Mouse (Mus musculus): ENCODE results near the gene Kif12. TPM values are rescaled to one million over a fixed set of nuclear protein-coding genes. Genes with fewer than 3 reads are reported as not detected.

Kif12 gene
- polyA plus RNA-seq (2015; fragmentation: Nextera tagmentation; extraction: Ambion mirVana): not detected in 2 replicates

DNA sequence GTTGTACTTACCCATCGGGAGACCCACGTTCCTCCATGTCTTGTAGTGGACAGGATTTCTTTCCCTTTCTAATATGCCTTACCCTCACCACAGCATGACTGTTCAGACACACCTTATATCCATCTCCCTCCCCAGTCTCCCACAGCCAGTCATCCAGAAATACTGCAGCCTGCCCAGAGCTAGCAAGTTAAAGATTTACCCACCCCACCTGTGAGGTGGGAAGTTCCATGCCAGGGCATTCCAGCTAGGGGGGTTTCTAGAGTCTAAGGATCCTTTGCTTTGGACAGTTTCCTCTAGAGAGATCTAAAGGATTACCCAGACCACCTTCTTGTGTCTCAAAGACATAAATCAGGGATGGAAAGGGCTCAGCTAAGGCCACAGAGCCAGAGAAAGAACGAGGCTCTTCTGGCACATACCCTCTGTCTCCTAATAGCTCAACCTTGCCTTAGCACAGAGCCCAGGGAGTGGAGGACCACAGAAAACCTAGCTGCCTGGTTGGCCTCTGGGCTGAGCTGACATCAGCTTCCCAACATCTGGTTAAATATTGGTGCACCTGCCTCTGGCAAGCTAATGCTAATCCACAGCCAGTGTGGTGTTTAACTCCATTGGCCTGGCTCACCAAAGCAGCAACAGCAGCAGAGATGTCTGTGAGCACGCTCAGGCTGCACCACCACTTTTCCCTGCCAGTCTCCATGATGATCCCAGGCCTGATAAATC is at the start of gene Kif12:
Kif12 (minus strand) TSS at position 163 of the 717 bp plus-strand sequence.

DNA sequence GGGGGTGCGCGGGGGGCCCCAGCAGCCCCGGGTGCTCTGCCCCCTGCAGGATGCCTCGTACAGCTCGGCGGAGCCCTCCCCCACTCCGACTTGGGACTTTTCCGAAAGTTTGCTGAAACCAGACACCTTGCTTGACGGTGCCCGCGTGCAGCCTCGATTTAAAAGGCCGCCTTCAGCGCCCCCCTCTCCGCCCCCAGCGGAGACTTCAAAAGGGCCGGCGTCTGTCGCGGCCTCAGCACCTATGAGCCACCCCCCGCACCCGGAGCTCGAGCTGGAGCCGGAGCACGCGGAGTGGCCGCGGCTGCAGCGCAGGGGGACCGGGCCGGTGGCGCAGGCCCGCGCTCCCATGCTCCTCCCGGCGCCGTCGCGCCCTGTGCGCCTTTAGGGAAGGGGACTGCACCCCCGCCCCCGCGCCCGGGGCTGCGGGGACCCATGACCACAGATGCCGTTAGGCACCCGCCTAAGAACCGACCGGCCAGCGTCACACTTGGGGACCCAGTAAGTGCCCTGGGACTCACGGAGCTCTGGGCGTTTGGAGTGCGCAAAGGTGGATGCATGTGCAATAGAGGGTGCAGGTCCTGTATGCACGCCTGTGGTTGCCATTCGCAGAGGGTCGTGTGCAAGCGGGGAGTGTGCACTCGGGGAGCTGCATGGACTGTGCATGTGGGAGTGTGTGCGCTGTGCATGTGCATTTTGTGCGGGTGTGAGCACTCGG is 42.1 kb upstream of the Kif12 start, which contains the start of gene Col27a1:
Col27a1 (plus strand) TSS at position 98 of the 715 bp plus-strand sequence.

DNA sequence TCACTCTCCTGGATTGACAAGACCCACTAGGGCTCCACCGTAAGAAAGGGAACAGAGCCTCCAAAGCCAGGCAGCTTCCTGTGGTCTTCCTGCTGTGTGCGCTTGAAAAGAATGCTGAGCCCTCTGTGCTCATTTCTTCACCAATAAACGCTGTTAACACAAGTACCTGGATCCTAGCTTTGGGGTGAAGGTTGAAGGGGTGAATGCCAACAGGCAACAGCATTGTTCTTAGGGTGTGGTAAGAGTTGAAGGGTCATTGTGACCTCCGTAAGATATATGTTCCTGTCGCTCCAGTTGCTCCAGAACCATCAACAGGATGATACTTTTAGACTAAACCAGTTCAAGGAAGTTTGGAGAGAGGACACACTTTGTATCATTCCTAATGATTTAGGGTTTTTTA is 17.2 kb downstream of the Kif12 start, which contains the start of gene Ambp:
Ambp (minus strand) TSS at position 101 of the 400 bp plus-strand sequence.

Other genes starting within 250 kb of the Kif12 start
- 1.7 and 4.1 TPM in 2 replicates for gene Zfp618, start 206.6 kb downstream of the Kif12 start, polyA plus RNA-seq (2015; fragmentation: Nextera tagmentation; extraction: Ambion mirVana)
- 0.67 TPM in 2 replicates for gene Ambp, start 17.3 kb downstream of the Kif12 start, polyA plus RNA-seq (2015; fragmentation: Nextera tagmentation; extraction: Ambion mirVana)
- 5.4 and 6.7 TPM in 2 replicates for gene Col27a1, start 41.9 kb upstream of the Kif12 start, polyA plus RNA-seq (2015; fragmentation: Nextera tagmentation; extraction: Ambion mirVana)
- 2.5 and 47.0 TPM in 2 replicates for gene Orm1, start 172.4 kb upstream of the Kif12 start, polyA plus RNA-seq (2015; fragmentation: Nextera tagmentation; extraction: Ambion mirVana)
- gene Orm3, start 184.0 kb upstream of the Kif12 start, polyA plus RNA-seq (2015; fragmentation: Nextera tagmentation; extraction: Ambion mirVana): 0.17 and 0.51 TPM in 2 replicates
- 0.85 TPM in 1 of 2 replicates, not detected in the other for gene Orm2, start 190.3 kb upstream of the Kif12 start, polyA plus RNA-seq (2015; fragmentation: Nextera tagmentation; extraction: Ambion mirVana)
- 1.8 and 2.0 TPM in 2 replicates for gene Akna, start 231.2 kb upstream of the Kif12 start, polyA plus RNA-seq (2015; fragmentation: Nextera tagmentation; extraction: Ambion mirVana)